Mouse (Mus musculus) adrenal gland (tissue): ENCODE measurements around the gene Plod3.

ENCODE experiments used
- microRNA-seq, 2 experiments: library from miRNA; unstranded; fragments of <30 nt; microRNA quantifications; one replicate each; pipeline ENCODE4; 2019

Plod3 gene

Small RNAs within 50 kb of the gene (microRNA-seq; reads per million reads assigned to microRNA genes)
- gene Mir702, result 19.4 to 24.2 reads per million in 2 experiments
